ENCODE assay signal across 8 mouse cellular contexts in the genomic region with DNA sequence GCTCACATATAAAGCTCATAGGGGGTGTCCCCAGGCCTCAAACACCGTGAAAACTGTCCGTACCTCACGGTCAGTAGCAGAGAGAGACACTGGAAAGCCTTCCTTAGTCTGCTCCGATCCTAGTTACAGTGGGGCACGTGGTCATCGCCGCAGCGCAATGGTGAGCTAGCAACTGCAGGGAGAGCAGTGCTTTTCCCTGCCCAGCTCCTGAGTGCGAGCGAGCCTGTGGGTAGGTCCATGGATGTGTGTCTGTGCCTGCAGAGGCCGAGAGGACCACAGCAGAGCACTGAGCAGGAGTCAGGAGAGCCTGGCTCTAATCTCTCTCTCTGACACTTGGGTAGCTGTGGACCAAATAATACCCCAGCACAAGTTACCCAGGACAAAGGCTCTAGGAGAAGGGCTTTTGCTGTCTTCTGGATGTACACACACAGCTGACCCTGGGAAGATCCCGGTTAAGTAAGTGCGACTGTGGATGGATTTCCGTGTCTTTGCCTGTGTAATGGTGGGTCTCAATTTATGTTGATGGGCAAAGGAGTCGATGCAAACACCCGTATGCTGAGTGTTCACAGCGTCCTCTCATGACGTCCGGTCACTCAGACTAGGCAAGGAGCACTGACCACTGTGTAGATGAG. TPM values are rescaled to one million over a fixed set of nuclear protein-coding genes. Genes with fewer than 3 reads are reported as not detected.
DNase-seq lines count a peak whose midpoint lies in the region; ATAC-seq lines count a peak whose summit lies in the region.

No protein-coding gene starts in this region.

- H3K4me3 ChIP-seq in kidney, embryonic 15.5 days (replicated peaks) = peak overlapping the region; percentile 50
- no peak overlapping the region; the same call in 1 of the 2 replicates for H3K4me3 ChIP-seq in embryonic facial prominence, embryonic 12.5 days
- H3K4me3 ChIP-seq in intestine, embryonic 15.5 days (replicated peaks) = peak overlapping the region; percentile 33

- H3K27me3 ChIP-seq in kidney, embryonic 15.5 days = peaks cover 8% of the 10 kb centered on the region; the same call in 1 of the 2 replicates
- 0 out of 2 replicates have a peak, but pooled peaks cover 11% of the 10 kb centered on the region for H3K27me3 ChIP-seq in embryonic facial prominence, embryonic 12.5 days
- H3K27me3 ChIP-seq in intestine, embryonic 15.5 days (replicated peaks) = peaks cover 4% of the 10 kb centered on the region; the same call in 1 of the 2 replicates

- H3K36me3 ChIP-seq in kidney, embryonic 15.5 days = no peaks in the 10 kb centered on the region
- H3K36me3 ChIP-seq in embryonic facial prominence, embryonic 12.5 days = no peaks in the 10 kb centered on the region
- no peaks in the 10 kb centered on the region for H3K36me3 ChIP-seq in intestine, embryonic 15.5 days

- WGBS in kidney, embryonic 15.5 days = 73% methylated on average over 19 of the region's 19 CpGs
- 67% methylated on average over 19 of the region's 19 CpGs for WGBS in embryonic facial prominence, embryonic 12.5 days
- WGBS in intestine, embryonic 15.5 days = 72% methylated on average over 19 of the region's 19 CpGs

- no peaks in the 10 kb centered on the region for H3K9me3 ChIP-seq in kidney, embryonic 15.5 days (replicated peaks)
- no peaks in the 10 kb centered on the region for H3K9me3 ChIP-seq in embryonic facial prominence, embryonic 12.5 days
- H3K9me3 ChIP-seq in intestine, embryonic 15.5 days = no peaks in the 10 kb centered on the region

- peak overlapping the region; percentile 79 for H3K4me2 ChIP-seq in kidney, embryonic 15.5 days
- H3K4me2 ChIP-seq in embryonic facial prominence, embryonic 12.5 days (replicated peaks) = peak overlapping the region; percentile 67
- peak overlapping the region; percentile 74 for H3K4me2 ChIP-seq in intestine, embryonic 15.5 days (replicated peaks)

- peak overlapping the region; percentile 49 for H3K9ac ChIP-seq in kidney, embryonic 15.5 days
- no peak overlapping the region for H3K9ac ChIP-seq in embryonic facial prominence, embryonic 12.5 days
- H3K9ac ChIP-seq in intestine, embryonic 15.5 days = peak overlapping the region; percentile 24

- DNase-seq in kidney, adult 8-10 months = no peak
- peak; percentile 51 for DNase-seq in thymus, postnatal 25 days
- no peak for DNase-seq in layer of hippocampus, postnatal 36 days
- no peak for DNase-seq in urinary bladder, postnatal 36 days (ENCODE audit: low spot score in 2 of 2)

- no peak overlapping the region for H3K27ac ChIP-seq in kidney, embryonic 15.5 days
- H3K27ac ChIP-seq in embryonic facial prominence, embryonic 12.5 days = no peak overlapping the region
- no peak overlapping the region for H3K27ac ChIP-seq in intestine, embryonic 15.5 days

- ATAC-seq in kidney, embryonic 15.5 days (replicated peaks; ENCODE audit: low FRiP score) = no peak
- ATAC-seq in embryonic facial prominence, embryonic 12.5 days (ENCODE audit: insufficient number of reproducible peaks, insufficient read depth, low FRiP score, low TSS enrichment) = no peak
- no peak for ATAC-seq in intestine, embryonic 15.5 days
- ATAC-seq in megakaryocyte, adult 5-6 weeks (ENCODE audit: poor library complexity, severe bottlenecking) = peak; percentile 34

- H3K4me1 ChIP-seq in kidney, embryonic 15.5 days = peaks cover 25% of the 10 kb centered on the region
- H3K4me1 ChIP-seq in embryonic facial prominence, embryonic 12.5 days = peaks cover 7% of the 10 kb centered on the region; the same call in 1 of the 2 replicates
- H3K4me1 ChIP-seq in intestine, embryonic 15.5 days (replicated peaks) = no peaks in the 10 kb centered on the region

RNA-seq across cellular contexts. Expression of gene Nrros, which starts 0.9 kb away (rescaled TPM):
- 17.7 and 17.8 TPM in 2 replicates for polyA plus RNA-seq in kidney, embryonic 15.5 days (2015; fragmentation: Nextera tagmentation; extraction: Ambion mirVana)
- polyA plus RNA-seq in embryonic facial prominence, embryonic 12.5 days (2016; fragmentation: Nextera tagmentation; extraction: Ambion mirVana) = 9.9 and 11.1 TPM in 2 replicates
- 13.7 and 13.8 TPM in 2 replicates for polyA plus RNA-seq in intestine, embryonic 15.5 days (2015; fragmentation: Nextera tagmentation; extraction: Ambion mirVana)
- total RNA-seq in megakaryocyte, adult 5-6 weeks (2015) = 194 and 211 TPM in 2 replicates
- 134 and 165 TPM in 2 replicates for total RNA-seq in megakaryocyte, adult 5-6 weeks (2017)
- total RNA-seq in layer of hippocampus, postnatal 36 days (2021) = 10 to 100 TPM in 1 of 2 experiments, 1 to 10 TPM in 1; 8.9 to 11.9 TPM

RNA-seq across cellular contexts. Expression of gene Bex6, which starts 15.1 kb away (rescaled TPM):
- not detected in 2 replicates for polyA plus RNA-seq in kidney, embryonic 15.5 days (2015; fragmentation: Nextera tagmentation; extraction: Ambion mirVana)
- 0.22 and 0.31 TPM in 2 replicates for polyA plus RNA-seq in embryonic facial prominence, embryonic 12.5 days (2016; fragmentation: Nextera tagmentation; extraction: Ambion mirVana)
- polyA plus RNA-seq in intestine, embryonic 15.5 days (2015; fragmentation: Nextera tagmentation; extraction: Ambion mirVana) = 0.30 and 0.34 TPM in 2 replicates
- 57.1 and 61.1 TPM in 2 replicates for total RNA-seq in megakaryocyte, adult 5-6 weeks (2015)
- 45.7 and 49.7 TPM in 2 replicates for total RNA-seq in megakaryocyte, adult 5-6 weeks (2017)
- total RNA-seq in layer of hippocampus, postnatal 36 days (2021) = not detected
